Mouse (Mus musculus) neutrophil, adult 5-6 weeks (primary cell): ENCODE results near the gene Notch4. TPM values are rescaled to one million over a fixed set of nuclear protein-coding genes. Genes with fewer than 3 reads are reported as not detected.
A peak's percentile ranks its signal among the peaks of the same experiment; 100 is the strongest.
"Not testable (repeated sequence)": the region's sequence is repeated elsewhere in the genome, so short reads cannot be mapped to it uniquely, and the experiment has no call there.

Source experiments
- ATAC-seq: fragments of 151-379, 151-347 bp; 2 replicates; pipeline ENCODE4 v1.8.0; 2017; ENCODE audit warnings: mild to moderate bottlenecking, moderate TSS enrichment; ENCODE audit not compliant: insufficient number of reproducible peaks, poor library complexity, low FRiP score, severe bottlenecking; ENCODE audit errors: extremely low read depth
- total RNA-seq: library from RNA; stranded (forward); fragments of 200-1000 nt; gene quantifications from 2 replicates; pipeline ENCODE4 v1.2.3, GENCODE M21; 2017

Notch4 gene
- 0.58 and 1.2 TPM in 2 replicates for total RNA-seq

DNA sequence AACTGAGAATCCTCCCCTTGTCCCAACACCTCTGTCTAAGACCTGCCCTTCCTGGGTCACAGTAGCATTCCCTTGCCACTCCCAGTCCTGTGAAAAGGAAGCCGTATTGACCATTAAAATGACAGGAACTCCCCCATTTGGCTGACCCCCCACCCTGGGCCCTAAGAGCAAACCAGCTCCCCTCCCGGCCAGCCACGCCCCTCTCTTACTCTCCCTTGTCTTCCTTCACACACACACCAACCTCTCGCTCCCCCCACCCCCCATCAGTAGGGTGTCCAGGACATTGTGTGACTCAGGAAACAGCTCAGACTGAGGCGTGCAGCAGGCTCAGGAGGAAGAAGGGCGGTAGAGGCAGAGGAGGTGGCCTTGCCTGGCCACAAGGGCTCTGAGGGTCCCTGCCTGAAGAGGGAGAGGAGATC, at the start of gene Notch4:
Gene Notch4, plus strand, starts transcription at position 266 of the 419 bp plus-strand sequence.
- no peak for ATAC-seq

DNA sequence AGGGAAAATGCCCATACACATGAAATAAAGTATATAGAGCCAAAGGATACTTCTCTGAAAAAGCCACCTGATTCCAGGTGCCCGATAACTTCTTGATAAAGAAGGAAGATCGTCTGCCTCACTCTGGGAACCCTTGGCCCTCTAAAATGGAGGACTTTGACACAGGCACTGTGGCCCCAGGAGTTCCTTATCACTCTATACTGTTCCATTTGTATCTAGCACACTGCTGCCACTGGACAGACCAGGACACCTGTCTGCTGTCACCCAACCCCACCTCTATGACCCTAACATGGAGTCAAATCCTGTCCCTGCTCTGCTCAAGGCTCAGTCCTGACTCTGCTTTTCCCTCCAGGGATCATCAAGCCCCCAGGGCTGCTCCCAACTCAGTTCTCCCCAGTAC, 47.6 kb upstream of the Notch4 start:
- ATAC-seq, result no peak

DNA sequence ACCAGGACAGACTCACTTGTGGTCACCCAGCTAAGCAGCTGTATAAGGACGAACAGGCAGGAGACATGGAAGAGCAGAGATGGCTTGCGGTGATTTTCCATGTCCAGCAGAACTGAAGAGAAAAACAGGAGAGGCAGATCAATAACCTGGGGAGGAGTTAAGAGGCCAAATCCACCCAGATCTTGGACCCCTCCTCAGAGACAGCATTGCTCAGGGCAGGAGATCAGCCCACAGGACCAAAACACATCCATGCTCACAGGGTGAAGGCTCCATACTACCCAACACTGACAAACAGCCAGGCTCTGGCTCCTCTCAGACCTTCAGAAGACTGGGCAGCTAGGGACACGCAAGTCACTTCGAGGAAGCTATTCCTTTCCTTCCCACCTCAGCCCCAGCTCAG, 46.8 kb upstream of the Notch4 start, which contains the start of gene Btnl6:
Gene Btnl6, minus strand, starts transcription at position 101 of the 400 bp plus-strand sequence.
- ATAC-seq, result no peak

DNA sequence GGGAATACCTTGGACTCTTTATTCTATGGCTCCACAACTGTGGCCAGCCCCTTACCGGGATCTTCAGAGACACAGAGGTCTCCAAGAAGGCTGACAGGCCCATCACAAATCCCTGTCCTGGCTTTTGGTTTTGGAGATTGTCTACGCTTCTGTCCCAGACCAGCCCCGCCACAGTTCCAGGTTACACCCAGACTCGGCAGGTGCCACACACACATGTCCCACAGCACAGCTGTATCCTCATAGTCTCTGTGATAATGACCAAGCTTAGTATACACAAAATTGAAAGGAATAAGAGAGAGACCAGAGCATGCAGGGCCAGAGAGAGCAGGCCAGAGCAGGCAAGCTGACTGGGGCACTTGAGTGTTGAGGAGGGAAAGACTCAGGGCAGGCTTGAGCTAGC, 46.3 kb upstream of the Notch4 start:
- ATAC-seq, result no peak

DNA sequence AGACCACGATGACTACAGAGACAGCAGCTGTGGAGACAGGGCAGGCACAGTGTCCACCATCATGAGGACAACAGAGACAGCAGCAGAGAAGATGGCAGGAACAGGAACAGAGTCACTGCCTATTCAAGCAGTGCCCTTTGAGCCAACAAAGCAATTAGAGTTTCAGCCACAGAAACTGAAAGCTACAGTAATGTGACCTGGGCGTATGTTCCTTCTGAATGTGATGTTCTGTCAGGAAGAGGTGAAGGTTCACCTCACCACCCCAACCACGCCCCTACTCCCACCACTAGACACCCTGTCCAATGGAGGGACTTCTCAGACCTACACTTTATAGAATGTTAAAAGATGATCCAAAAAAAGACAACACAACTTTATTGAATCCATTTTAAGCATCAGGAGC, 45.5 kb upstream of the Notch4 start:
- ATAC-seq, result not testable (repeated sequence)

DNA sequence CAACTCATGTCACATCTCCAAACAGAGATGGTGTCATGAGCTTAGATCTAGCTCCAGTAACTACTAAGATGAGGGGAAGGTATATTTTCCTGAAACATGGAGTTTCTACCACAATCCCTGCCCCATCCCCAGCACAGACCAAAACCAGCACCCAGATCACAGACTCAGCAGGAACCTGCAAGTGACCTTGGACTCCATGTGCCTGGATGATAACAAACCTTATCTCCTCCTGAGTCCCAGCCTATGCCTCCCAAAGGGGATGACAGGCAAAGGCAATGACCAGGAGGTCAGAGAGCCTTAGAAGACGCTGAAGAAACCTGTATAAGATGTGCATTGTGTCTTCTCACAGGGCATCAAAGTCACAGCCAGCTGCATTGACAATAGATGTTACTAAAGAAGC, 45.1 kb upstream of the Notch4 start:
- ATAC-seq, result no peak

DNA sequence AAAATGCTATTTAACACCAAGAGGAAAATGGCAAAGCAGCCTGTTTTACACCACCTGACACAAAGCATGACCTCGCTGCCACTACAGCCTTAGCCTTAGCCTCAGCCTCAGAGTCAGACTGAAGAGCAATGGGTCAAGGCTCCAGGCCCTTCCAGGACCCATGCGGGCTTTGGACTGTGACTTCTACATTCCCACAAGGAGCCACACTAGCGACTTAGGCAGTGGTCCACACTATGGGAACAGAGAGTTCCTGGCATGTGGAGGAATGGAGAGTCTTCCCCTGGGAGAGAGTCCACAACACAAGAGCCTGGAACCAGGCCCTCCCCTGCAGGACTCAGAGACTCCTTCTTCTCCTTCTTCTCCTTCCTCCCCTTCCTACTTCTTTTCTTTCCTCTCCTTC, 31.4 kb upstream of the Notch4 start:
- ATAC-seq, result no peak

DNA sequence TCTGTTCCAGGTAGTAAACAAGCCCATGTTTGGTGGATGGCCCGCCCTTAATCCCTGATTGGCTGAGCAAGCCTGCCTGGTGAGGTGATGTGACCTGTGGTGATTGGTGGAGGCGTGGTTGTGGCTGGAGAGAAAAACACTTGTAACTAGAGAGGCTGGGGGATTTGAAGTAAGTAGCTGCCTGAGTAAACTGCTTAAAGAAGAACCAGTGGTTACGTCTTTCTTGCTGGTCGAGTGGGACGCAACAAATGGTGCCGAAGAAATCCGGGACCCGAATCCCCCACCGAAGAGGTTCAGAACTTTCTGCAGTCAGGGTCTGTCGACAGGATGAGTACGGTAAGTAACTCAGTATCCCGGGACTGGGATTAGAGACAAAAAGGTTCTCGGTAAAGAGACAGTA, 20.5 kb upstream of the Notch4 start:
- not testable (repeated sequence) for ATAC-seq

DNA sequence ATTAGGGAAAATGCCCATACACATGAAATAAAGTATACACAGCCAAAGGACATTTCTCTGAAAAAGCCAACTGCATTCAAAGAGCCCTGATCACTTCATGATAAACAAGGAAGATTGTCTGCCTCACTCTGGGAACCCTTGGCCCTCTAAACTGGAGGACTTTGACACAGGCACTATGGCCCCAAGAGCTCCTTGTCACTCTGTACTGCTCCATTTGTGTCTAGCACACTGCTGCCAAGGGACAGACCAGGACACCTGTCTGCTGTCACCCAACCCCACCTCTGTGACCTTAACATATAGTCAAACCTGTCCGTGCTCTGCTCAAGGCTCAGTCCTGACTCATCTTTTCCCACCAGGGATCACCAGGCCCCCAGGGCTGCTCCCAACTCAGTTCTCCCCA, 17.3 kb upstream of the Notch4 start:
- no peak for ATAC-seq

DNA sequence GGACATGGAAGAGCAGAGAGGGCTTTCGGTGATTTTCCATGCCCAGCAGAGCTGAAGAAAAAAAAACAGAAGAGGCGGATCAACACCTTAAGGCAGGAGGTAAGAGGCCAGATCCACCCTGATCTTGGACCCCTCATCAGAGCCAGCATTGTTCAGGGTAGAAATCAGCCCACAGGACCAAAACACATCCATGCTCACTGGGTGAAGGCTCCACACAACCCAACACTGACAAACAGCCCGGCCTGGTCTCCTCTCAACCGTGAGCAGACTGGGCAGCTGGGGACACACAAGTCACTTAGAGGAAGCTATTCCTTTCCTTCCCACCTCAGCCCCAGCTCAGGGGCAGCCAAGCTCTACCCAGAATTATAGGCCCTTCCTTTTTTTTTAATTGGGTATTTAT, 16.5 kb upstream of the Notch4 start:
- ATAC-seq, result no peak

DNA sequence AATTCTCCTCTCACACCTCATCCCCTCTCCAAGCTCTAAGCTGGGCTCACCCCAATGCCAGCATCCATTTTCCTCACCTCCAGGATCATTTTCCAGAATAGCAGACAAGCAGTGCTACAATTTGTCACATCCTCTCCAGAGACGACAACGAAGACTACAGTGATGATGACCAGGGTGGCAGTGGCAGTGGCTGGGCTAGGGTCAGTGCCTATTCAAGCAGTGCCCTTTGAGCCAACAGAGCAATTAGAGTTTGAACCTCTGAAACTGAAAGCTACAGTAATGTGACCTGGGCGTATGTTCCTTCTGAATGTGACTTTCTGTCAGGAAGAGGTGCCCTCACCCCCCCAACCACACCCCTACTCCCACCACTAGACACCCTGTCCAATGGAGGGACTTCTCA, 14.9 kb upstream of the Notch4 start:
- ATAC-seq, result no peak

DNA sequence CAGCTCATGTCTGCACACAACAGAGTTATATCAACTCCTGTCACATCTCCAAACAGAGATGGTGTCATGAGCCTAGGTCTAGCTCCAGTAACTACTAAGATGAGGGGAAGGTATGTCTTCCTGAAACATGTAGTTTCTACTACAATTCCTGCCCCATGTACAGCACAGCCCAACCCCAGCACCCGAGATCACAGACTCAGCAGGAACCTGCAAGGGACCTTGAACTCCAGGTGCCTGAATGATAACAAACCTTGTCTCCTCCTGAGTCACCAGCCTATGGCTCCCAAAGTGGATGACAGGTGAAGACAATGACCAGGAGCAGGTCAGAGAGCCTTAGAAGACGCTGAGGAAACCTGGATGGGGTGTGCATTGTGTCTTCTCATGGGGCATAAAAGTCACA, 14.2 kb upstream of the Notch4 start:
- ATAC-seq, result no peak

DNA sequence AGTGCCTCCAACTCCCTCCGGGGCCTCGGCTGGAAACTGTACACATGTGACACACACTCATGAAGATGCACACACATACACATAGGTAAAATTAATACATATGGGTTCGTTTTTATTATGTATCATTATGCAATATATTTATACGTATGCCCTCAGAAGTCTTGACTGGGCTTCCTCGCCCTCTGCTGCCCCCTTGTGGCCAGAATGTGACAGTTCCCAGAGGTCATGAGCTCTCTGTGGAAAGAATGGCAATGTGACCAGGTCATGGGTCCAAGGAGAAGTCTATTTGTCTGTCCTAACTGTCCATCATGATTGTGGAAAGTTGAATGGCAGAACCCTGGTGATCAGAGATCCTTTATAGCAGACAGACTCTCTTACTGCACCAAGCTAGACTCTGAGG, 8.6 kb upstream of the Notch4 start:
- ATAC-seq, result peak; percentile 78

DNA sequence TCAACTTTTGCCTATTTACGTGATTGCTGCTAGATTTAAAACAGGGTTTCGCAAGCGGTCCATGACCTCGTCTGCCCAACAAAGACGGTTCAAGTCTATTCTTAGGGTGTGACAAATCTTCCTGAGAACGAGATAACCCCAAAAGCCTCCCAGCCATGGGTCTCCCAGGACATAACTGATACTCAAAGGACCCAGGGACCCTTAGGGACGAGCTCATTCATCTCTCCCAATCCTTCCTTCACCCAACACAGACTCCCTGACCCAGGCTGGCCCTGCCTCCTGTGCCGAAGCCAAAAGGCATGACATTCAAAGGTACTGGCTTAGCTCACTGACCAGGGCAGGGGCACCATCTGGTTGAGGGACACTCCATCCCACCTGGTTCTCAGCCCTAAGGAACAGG, 7.7 kb upstream of the Notch4 start:
- ATAC-seq, result no peak

DNA sequence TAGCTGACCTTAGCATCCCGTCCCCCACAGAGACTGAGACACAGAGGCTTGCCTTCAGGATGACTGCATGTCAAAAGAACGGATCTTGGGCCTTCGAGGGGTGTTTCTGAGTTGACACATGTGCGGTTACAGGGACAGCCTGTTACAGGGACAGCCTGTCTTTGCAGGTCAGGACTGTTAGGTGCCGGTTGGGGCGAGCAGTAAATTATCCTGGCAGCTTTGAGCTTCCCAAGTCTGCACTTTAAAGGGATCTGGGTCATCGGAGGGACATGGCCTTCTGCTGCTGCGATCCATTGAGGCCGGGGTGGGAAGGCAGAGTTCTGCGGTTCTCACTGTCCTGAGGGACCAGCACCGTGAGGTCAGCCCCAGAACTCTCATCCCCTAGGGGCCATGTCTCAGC, 6.7 kb upstream of the Notch4 start:
- no peak for ATAC-seq

DNA sequence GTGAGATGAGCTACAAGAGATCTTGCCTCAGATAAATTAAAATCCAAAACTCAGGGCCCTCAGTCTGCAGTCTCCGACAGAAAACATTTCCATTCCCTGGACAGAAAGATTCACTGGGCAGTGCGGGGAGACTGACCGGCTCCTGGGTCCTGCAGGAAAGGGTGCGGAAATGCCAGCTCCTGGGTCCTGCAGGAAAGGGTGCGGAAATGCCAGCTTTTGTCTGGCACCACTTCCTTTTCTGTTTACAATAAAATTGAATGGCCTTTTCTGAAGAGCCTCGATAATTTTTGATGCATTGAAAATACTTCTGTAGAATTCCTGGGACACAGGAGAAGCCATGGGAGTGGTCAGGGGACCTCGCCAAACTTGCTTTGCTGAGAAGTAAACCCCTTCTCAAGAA, 5.0 kb upstream of the Notch4 start:
- ATAC-seq, result no peak

DNA sequence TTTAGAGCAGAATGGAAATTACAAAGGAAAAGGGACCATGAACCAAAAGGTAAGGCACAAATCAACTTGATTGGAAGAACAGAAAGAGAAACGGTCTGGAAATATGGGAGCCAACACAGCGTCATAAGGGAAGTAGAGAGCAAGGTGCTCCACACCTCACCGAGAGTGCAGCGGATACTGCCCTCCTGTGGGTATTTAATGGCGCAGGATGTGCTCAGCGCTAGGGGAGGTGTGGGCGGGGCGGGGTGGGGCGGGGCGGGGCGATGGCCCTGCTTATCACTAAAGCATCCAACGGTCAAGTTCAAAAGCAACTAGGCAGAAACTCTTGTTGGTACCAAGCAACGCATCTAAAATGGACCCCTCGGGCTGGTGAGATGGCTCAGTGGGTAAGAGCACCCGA, 4.2 kb upstream of the Notch4 start:
- no peak for ATAC-seq

DNA sequence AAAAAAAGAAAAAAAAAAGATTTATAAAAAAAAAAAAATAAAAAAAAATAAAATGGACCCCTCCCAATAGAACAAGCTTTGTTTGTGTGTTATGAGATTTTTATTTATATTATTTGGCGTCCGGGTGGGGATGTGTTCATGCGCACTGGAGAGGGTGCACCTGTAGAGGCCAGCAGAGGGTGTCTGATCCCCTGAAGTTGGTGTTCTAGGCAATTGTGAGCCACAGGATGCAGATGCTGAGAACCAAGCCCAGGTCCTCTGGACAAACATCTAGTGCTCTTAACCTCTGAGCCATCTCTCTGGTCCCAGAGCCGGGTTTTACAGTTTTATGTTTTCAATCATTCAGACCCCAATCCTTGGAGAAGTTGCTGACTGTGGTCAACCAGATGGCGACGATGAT, 3.6 kb upstream of the Notch4 start:
- no peak for ATAC-seq

DNA sequence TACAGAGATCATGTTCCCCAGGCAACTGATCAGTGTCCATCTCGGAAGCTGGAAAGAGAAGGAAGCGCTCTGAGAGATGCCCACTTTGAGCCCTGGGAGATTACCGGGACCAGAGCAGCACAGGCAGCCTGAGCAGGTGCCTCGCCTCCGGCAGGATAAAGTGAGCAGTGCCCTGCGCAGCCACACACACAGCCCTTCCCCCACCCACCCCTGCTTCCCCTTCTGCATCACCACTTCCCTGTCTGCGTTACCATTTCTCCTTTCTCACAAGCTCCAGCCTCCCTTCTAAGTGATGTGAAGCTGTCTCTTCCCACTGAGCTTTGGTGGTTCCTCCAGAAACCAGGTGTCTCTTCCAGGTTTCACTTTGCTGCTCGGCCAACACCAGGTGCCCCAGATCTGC, 2.9 kb upstream of the Notch4 start:
- ATAC-seq, result peak; percentile 77

DNA sequence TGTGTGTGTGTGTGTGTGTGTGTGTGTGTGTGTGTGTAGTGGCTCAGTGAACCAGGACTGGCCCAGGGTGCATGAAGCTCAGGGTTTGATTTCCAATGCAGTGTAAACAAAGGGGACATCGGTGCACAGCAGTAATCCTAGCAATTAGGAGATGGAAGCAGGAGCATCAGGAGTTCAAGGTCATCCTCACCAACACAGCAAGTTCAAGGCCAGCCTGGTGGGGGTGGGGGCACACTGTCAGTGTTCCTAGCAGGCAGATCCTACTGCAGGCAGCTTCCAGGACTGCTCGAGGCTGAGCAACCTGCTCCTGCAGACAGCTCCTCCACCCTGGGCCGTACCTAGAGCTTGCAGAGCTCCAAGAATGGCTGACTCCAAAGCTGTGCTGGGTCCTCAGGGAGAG, 1.5 kb upstream of the Notch4 start:
- no peak for ATAC-seq

DNA sequence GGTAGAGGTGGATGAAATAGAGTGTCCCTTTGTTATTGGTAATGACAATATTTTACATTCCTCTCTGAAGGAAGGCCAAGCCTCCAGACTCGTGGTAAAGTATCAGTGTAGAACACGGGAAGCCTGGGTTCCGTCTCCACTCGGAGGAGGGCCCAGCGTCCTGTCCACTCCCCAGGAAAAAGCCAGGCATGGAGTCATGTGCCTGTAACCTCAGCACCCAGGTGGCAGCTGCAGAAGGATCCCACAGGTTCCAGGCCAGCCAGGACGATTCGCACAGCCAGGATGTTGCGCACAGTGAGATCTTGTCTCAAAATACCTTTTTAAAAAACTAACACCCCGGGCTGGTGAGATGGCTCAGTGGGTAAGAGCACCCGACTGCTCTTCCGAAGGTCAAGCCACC, 714 bp upstream of the Notch4 start:
- ATAC-seq, result no peak

DNA sequence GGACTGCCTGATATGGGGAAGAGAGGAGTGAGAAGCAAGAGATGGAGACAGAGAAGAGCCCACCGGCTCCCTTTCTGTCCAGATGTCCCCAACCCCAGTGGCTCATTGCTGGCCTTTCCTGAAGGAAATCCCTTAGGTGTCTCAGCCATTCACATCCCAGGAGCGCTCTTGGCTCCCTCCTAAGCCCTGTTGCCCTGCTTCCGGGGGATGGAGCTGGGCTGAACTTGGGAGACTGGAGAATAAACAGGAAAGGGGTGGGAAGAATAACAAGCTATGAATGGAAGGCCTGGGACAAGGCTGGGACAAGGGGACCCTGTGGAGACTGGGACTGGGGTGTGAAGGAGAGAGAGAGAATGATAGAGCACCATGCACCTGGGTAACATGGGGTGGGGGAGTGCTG, 728 bp downstream of the Notch4 start:
- no peak for ATAC-seq
